In the genomic region with DNA sequence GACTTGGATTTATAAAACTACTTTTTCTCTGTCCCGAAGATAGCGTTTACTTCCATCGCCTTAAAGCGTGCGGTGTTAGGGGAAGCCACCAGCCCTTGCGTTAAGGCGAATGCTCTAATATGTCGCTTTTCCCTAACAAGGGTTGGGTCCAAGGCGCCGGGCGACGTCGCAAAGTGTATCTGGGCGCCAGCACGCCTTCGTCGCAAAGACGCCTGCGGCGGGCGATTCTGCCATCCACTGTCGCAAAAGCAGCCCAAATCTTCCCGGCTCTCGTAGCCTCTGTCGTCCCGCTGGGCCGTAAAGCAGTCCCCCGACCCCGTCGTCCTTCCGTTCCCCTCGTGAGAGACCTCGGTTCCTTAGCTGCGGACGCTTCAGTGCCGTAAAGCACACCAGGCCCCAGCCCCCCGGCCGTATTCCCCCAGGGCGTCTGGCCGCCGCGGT, we compare ENCODE assay signal across 8 mouse cellular contexts. TPM values are rescaled to one million over a fixed set of nuclear protein-coding genes. Genes with fewer than 3 reads are reported as not detected.
DNase-seq lines count a peak whose midpoint lies in the region; ATAC-seq lines count a peak whose summit lies in the region.

No protein-coding gene starts in this region.

- under 1% methylated on average over 42 of the region's 42 CpGs for WGBS in hindbrain, embryonic 12.5 days

- no peaks in the 10 kb centered on the region for H3K27me3 ChIP-seq in hindbrain, embryonic 12.5 days

- peak; percentile 71 for ATAC-seq in hindbrain, embryonic 12.5 days (ENCODE audit: low FRiP score)

- H3K4me1 ChIP-seq in hindbrain, embryonic 12.5 days: peaks cover 35% of the 10 kb centered on the region

- H3K9me3 ChIP-seq in hindbrain, embryonic 12.5 days (replicated peaks): no peaks in the 10 kb centered on the region

- peak overlapping the region; percentile 96 for H3K4me2 ChIP-seq in hindbrain, embryonic 12.5 days (replicated peaks)

- H3K36me3 ChIP-seq in hindbrain, embryonic 12.5 days: peaks cover 28% of the 10 kb centered on the region

- DNase-seq in R1 (ENCODE audit: low read depth, low spot score): peak; percentile 99
- DNase-seq in cerebellum, postnatal 14 days: peak; percentile 93 to 94
- DNase-seq in frontal cortex, postnatal 14 days (ENCODE audit: low spot score in 2 of 2): peak; percentile 95 to 97
- DNase-seq in layer of hippocampus, postnatal 25 days (ENCODE audit: extremely low spot score in 1 of 2, low spot score in 1 of 2): peak; percentile 80 to 91
- peak; percentile 90 for DNase-seq in lung, postnatal 14 days
- DNase-seq in ovary, postnatal 36 days (ENCODE audit: low spot score): peak; percentile 93
- DNase-seq in thymus, postnatal 14 days: peak; percentile 96

- peak overlapping the region; percentile 89 for H3K27ac ChIP-seq in hindbrain, embryonic 12.5 days

- H3K4me3 ChIP-seq in hindbrain, embryonic 12.5 days: peak overlapping the region; percentile 93

- peak overlapping the region; percentile 97 for H3K9ac ChIP-seq in hindbrain, embryonic 12.5 days

RNA-seq across cellular contexts. Expression of a gene that starts 0.6 kb away (rescaled TPM):
- polyA plus RNA-seq in hindbrain, embryonic 12.5 days (2016; fragmentation: Nextera tagmentation; extraction: Ambion mirVana): 15.0 and 15.2 TPM in 2 replicates
- 100 to 1,000 TPM; 108 to 109 TPM for total RNA-seq in layer of hippocampus, postnatal 25 days (2021)

RNA-seq across cellular contexts. Expression of a gene that starts 0.6 kb away (rescaled TPM):
- 17.8 TPM in 2 replicates for polyA plus RNA-seq in hindbrain, embryonic 12.5 days (2016; fragmentation: Nextera tagmentation; extraction: Ambion mirVana)
- total RNA-seq in layer of hippocampus, postnatal 25 days (2021): 1 to 10 TPM in 1 of 2 experiments, under 1 TPM in 1; 0.62 to 1.8 TPM

RNA-seq across cellular contexts. Expression of a gene that starts 6.1 kb away (rescaled TPM):
- polyA plus RNA-seq in hindbrain, embryonic 12.5 days (2016; fragmentation: Nextera tagmentation; extraction: Ambion mirVana): 0.86 and 0.92 TPM in 2 replicates
- under 1 TPM; 0.12 to 0.19 TPM for total RNA-seq in layer of hippocampus, postnatal 25 days (2021)

RNA-seq across cellular contexts. Expression of a gene that starts 12.3 kb away (rescaled TPM):
- 84.7 and 90.1 TPM in 2 replicates for polyA plus RNA-seq in hindbrain, embryonic 12.5 days (2016; fragmentation: Nextera tagmentation; extraction: Ambion mirVana)
- total RNA-seq in layer of hippocampus, postnatal 25 days (2021): 10 to 100 TPM; 26.8 to 32.6 TPM

RNA-seq across cellular contexts. Expression of a gene that starts 20.2 kb away (rescaled TPM):
- polyA plus RNA-seq in hindbrain, embryonic 12.5 days (2016; fragmentation: Nextera tagmentation; extraction: Ambion mirVana): 2.9 and 3.2 TPM in 2 replicates
- 1 to 10 TPM; 1.2 to 1.3 TPM for total RNA-seq in layer of hippocampus, postnatal 25 days (2021)

Comparison
In these comparisons a context has a peak if more than half of its experiments do, and no peak if none do; other contexts are left out.
1. Peak in every context shown above with its lines: DNase-seq, ATAC-seq, H3K4me3 ChIP-seq and H3K27ac ChIP-seq.